Mouse (Mus musculus) brain, adult 10 weeks (tissue): Measurements from ENCODE around the gene 1700031F05Rik. TPM values are rescaled to one million over a fixed set of nuclear protein-coding genes. Genes with fewer than 3 reads are reported as not detected.

ENCODE experiments used
- polyA plus RNA-seq: library from polyadenylated mRNA; stranded (reverse); fragments of 350-450 nt; fragmentation: Illumina TruSeq; extraction: RNeasy Lipid Tissue Mini Kit (QIAGEN cat#74804); gene quantifications from one replicate; pipeline ENCODE4 v1.2.3, GENCODE M21; 2015; ENCODE audit warnings: low read depth, low replicate concordance

Gene 1700031F05Rik
- polyA plus RNA-seq, result not detected

DNA sequence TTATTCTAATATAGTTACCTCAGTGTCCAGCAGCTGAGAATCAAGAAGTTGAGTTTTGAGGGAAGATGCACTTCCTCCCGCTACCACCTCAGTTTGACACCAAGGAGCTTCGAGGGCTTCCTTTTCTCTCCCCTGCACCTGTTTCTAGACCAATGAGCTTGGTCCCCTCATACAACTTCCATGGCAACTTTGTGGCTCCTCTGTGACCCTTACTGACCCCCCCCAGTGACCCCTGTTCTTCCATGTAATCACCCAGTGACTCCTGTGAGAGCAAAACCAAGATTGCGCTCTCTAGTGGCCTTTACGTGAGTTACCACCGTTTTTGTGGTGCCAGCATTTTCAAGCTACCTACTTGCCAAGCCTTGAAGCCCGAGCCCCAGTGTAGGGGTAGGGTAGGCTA lies at the start of gene 1700031F05Rik:
Gene 1700031F05Rik, minus strand, starts transcription at position 101 of the 400 bp plus-strand sequence.

DNA sequence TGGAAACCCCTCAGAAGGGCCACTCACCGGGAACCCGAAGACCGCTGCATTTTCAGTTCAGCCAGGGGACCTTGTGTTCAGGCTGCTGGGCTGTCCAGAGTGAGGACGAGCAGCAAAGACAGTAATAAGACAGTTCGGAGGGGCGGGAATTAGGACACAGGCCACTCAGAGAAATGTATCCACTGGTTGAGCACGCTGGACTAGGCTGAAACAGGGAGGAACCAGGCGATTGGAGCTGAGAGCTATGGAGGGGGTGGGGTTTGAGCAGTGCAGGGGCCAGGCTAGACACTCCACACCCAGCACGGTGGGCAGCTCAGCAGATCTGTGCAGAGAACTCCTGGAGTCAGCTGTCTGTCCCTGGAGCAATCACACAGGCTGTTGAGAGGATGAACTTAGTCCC lies 40.8 kb upstream of the 1700031F05Rik start, which contains the start of the genes Dmrtc1a and 1700011M02Rik:
Gene Dmrtc1a, minus strand, starts transcription at position 101 of the 400 bp plus-strand sequence.
Gene 1700011M02Rik, plus strand, starts transcription at position 319 of the 400 bp plus-strand sequence.

DNA sequence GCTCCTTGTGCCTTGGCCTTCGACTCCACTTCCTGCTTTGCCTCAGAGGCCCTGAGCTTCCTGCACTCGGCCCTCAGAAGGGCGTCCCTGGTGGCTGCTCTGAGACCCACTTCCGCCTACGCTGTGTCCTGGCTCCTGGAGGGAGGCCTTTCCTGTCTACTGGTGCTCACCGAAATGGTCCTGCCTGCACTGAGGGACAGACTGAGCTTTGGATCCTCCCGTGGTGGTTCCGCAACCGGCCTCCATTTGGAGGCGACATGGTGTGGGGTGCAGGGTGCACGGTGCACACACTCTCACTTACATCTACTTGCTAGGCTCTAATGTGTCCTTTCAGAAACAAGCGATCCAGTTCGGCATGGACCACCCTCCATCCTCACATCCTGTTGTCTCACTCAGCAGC lies 13.3 kb downstream of the 1700031F05Rik start, which contains the start of gene Dmrtc1c2:
Gene Dmrtc1c2, minus strand, starts transcription at position 101 of the 400 bp plus-strand sequence.

Other genes starting within 250 kb of the 1700031F05Rik start
- gene Phka1, start 223.7 kb downstream of the 1700031F05Rik start, polyA plus RNA-seq, result 12.7 TPM
- not detected for gene Gm3880, start 181.0 kb downstream of the 1700031F05Rik start, polyA plus RNA-seq
- not detected for gene Gm9112, start 160.3 kb downstream of the 1700031F05Rik start, polyA plus RNA-seq
- gene Dmrtc1b, start 160.1 kb downstream of the 1700031F05Rik start, polyA plus RNA-seq, result not detected
- gene Dmrtc1c1, start 65.0 kb downstream of the 1700031F05Rik start, polyA plus RNA-seq, result not detected
- gene Dmrtc1c2, start 13.4 kb downstream of the 1700031F05Rik start, polyA plus RNA-seq, result not detected
- 6.7 TPM for gene Dmrtc1a, start 40.7 kb upstream of the 1700031F05Rik start, polyA plus RNA-seq
- not detected for gene 1700011M02Rik, start 40.9 kb upstream of the 1700031F05Rik start, polyA plus RNA-seq
- gene 1700018G05Rik, start 60.4 kb upstream of the 1700031F05Rik start, polyA plus RNA-seq, result not detected